In the genomic region with DNA sequence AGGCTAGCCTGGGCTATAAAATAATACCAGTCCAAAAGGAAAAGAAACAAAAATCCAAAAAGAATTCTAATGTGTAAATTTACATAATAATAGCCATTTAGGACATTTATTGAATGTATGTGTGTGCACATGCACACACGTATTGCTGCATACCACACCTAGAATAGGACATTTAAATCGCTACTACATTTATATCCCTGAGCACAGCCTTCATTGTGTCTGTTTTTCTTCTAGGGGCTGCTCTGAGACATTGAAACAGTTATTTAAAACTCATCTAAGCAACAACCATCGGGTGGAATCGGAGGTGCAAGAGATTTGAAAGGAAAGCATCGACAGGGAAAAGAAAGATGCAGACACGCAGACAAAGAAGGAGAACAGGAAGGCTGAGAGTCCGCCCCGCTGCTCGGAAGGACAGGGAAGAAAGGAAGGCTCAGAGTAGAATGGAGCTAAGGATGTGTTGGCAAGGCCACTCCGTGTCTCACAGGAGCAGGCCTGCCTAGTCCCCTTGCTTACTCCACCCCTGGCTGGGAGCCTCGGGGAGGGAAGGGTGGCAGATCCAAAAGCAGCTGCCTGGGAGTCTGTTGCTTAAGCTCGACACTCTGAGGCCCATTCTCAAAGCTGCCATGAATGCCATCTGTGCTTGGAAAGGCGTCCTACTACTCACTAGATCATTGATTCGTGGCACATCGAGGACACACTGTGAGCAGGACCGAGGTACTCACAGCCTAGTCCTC, we compare ENCODE assay signal across 9 mouse cellular contexts. TPM values are rescaled to one million over a fixed set of nuclear protein-coding genes. Genes with fewer than 3 reads are reported as not detected.
DNase-seq lines count a peak whose midpoint lies in the region; ATAC-seq and TF ChIP-seq lines count a peak whose summit lies in the region.
"Had no signal": no experiment of that assay in that cellular context is flagged by ENCODE, and none has a peak within 500 bp of the region (broad histone marks: within the 10 kb centered on the region; RNA-seq: fewer than 3 reads in every experiment).

No protein-coding gene starts in this region.

- H3K36me3 ChIP-seq in forebrain, embryonic 10.5 days (replicated peaks), result no peaks in the 10 kb centered on the region
- H3K36me3 ChIP-seq in hindbrain, embryonic 16.5 days (ENCODE audit: control insufficient read depth, insufficient read depth, low read length), result no peaks in the 10 kb centered on the region
- no peaks in the 10 kb centered on the region for H3K36me3 ChIP-seq in midbrain, embryonic 12.5 days
- H3K36me3 ChIP-seq in intestine, postnatal 0 days (ENCODE audit: control insufficient read depth, insufficient read depth), result no peaks in the 10 kb centered on the region

- H3K4me3 ChIP-seq in forebrain, embryonic 10.5 days, result no peak overlapping the region
- H3K4me3 ChIP-seq in hindbrain, embryonic 16.5 days (ENCODE audit: low read length), result no peak overlapping the region
- H3K4me3 ChIP-seq in midbrain, embryonic 12.5 days, result no peak overlapping the region
- no peak overlapping the region for H3K4me3 ChIP-seq in intestine, postnatal 0 days (ENCODE audit: low read depth, low read length)

- H3K4me2 ChIP-seq in hindbrain, embryonic 16.5 days (ENCODE audit: low read length), result no peak overlapping the region
- H3K4me2 ChIP-seq in midbrain, embryonic 12.5 days (replicated peaks), result no peak overlapping the region
- H3K4me2 ChIP-seq in intestine, postnatal 0 days (replicated peaks; ENCODE audit: low read depth), result no peak overlapping the region

- TF ChIP-seq CTCF in intestine, postnatal 0 days (IDR thresholded peaks at IDR 0.05; ENCODE audit: low read depth), result no peak

- peak overlapping the region; percentile 5; the same call in 1 of the 2 replicates for H3K9ac ChIP-seq in hindbrain, embryonic 16.5 days (ENCODE audit: low read depth, low read length)
- 0 out of 2 replicates have a peak overlapping the region, but pooled peaks have one; percentile 20 for H3K9ac ChIP-seq in midbrain, embryonic 12.5 days (replicated peaks)
- no peak overlapping the region for H3K9ac ChIP-seq in intestine, postnatal 0 days (ENCODE audit: low read depth, low read length)

- 62% methylated on average over 16 of the region's 16 CpGs for WGBS in forebrain, embryonic 10.5 days
- 48% methylated on average over 16 of the region's 16 CpGs for WGBS in hindbrain, embryonic 16.5 days
- WGBS in midbrain, embryonic 12.5 days, result 55% methylated on average over 16 of the region's 16 CpGs
- 68% methylated on average over 16 of the region's 16 CpGs for WGBS in intestine, postnatal 0 days

- peak overlapping the region; percentile 40; the same call in 1 of the 2 replicates for H3K27ac ChIP-seq in forebrain, embryonic 10.5 days
- H3K27ac ChIP-seq in hindbrain, embryonic 16.5 days (ENCODE audit: low read depth, low read length), result 0 out of 2 replicates have a peak overlapping the region, but pooled peaks have one; percentile 6
- no peak overlapping the region; the same call in 1 of the 2 replicates for H3K27ac ChIP-seq in midbrain, embryonic 12.5 days (replicated peaks)
- no peak overlapping the region for H3K27ac ChIP-seq in intestine, postnatal 0 days (ENCODE audit: low read depth, low read length)

- no peaks in the 10 kb centered on the region for H3K27me3 ChIP-seq in forebrain, embryonic 10.5 days (ENCODE audit: poor library complexity, severe bottlenecking)
- H3K27me3 ChIP-seq in hindbrain, embryonic 16.5 days (replicated peaks; ENCODE audit: control insufficient read depth, insufficient read depth, low read length), result no peaks in the 10 kb centered on the region
- no peaks in the 10 kb centered on the region for H3K27me3 ChIP-seq in midbrain, embryonic 12.5 days
- no peaks in the 10 kb centered on the region for H3K27me3 ChIP-seq in intestine, postnatal 0 days (replicated peaks; ENCODE audit: control insufficient read depth, insufficient read depth, low read length)

- H3K9me3 ChIP-seq in forebrain, embryonic 10.5 days, result no peaks in the 10 kb centered on the region
- no peaks in the 10 kb centered on the region for H3K9me3 ChIP-seq in hindbrain, embryonic 16.5 days (ENCODE audit: control insufficient read depth, low read length)
- H3K9me3 ChIP-seq in midbrain, embryonic 12.5 days, result no peaks in the 10 kb centered on the region
- no peaks in the 10 kb centered on the region for H3K9me3 ChIP-seq in intestine, postnatal 0 days (ENCODE audit: control insufficient read depth)

- peak; percentile 61; the same call in 1 of the 2 replicates for ATAC-seq in hindbrain, embryonic 16.5 days
- no peak for ATAC-seq in midbrain, embryonic 12.5 days (ENCODE audit: low FRiP score, low read depth)
- ATAC-seq in intestine, postnatal 0 days, result no peak

- DNase-seq in cerebellum, postnatal 14 days, result peak; percentile 29 to 32
- DNase-seq in cerebellum, adult 11-12 months, result no peak
- DNase-seq in forebrain, embryonic 10.5 days (ENCODE audit: extremely low spot score, low spot score), result no peak
- DNase-seq in retina, postnatal 1 day, result no peak
- DNase-seq in heart, adult 8-10 months (ENCODE audit: low spot score), result no peak
- DNase-seq: lung, postnatal 36 days had no signal

- H3K4me1 ChIP-seq in forebrain, embryonic 10.5 days, result peaks cover 8% of the 10 kb centered on the region; the same call in 1 of the 2 replicates
- H3K4me1 ChIP-seq in hindbrain, embryonic 16.5 days (ENCODE audit: control insufficient read depth, insufficient read depth, low read depth, low read length), result no peaks in the 10 kb centered on the region
- no peaks in the 10 kb centered on the region for H3K4me1 ChIP-seq in midbrain, embryonic 12.5 days
- no peaks in the 10 kb centered on the region for H3K4me1 ChIP-seq in intestine, postnatal 0 days (replicated peaks; ENCODE audit: control insufficient read depth, insufficient read depth, low read length)

RNA-seq across cellular contexts. Expression of gene Jmy, which starts 11.0 kb away (rescaled TPM):
- 2.3 and 2.9 TPM in 2 replicates for polyA plus RNA-seq in forebrain, embryonic 10.5 days (2016; fragmentation: Nextera tagmentation; extraction: Ambion mirVana)
- polyA plus RNA-seq in hindbrain, embryonic 16.5 days (2015; fragmentation: Nextera tagmentation; extraction: Ambion mirVana), result 3.3 and 3.6 TPM in 2 replicates
- 8.9 and 11.0 TPM in 2 replicates for polyA plus RNA-seq in midbrain, embryonic 12.5 days (2016; fragmentation: Nextera tagmentation; extraction: Ambion mirVana)
- 10 to 100 TPM; 39.1 to 46.5 (median 45.1) TPM for total RNA-seq in heart, adult 8-10 months (2022)
- polyA plus RNA-seq in intestine, postnatal 0 days (2015; fragmentation: Nextera tagmentation; extraction: Ambion mirVana), result 3.3 and 3.8 TPM in 2 replicates

Comparison
In these comparisons a context has a peak if more than half of its experiments do, and no peak if none do; other contexts are left out.
1. DNase-seq: peak in cerebellum, postnatal 14 days (2 of 2); none in cerebellum, adult 11-12 months (single experiment), forebrain, embryonic 10.5 days (single experiment), retina, postnatal 1 day (single experiment) and heart, adult 8-10 months (single experiment).
2. H3K27ac ChIP-seq: peak in forebrain, embryonic 10.5 days (single experiment) and hindbrain, embryonic 16.5 days (single experiment); none in midbrain, embryonic 12.5 days (single experiment) and intestine, postnatal 0 days (single experiment).